Mouse (Mus musculus) liver, postnatal 0 days (tissue): ENCODE results near the gene Paf1. TPM values are rescaled to one million over a fixed set of nuclear protein-coding genes. Genes with fewer than 3 reads are reported as not detected.

Experiments used
- ATAC-seq: fragments of 200-750 bp; cut with Nextera tagmentation; 2 replicates; pipeline ENCODE4 v1.8.0; 2017; ENCODE audit warnings: mild to moderate bottlenecking, moderate library complexity
- DNase-seq: peaks from one replicate; pipeline ENCODE4 v3.0.0-alpha.2; 2016
- H3K27ac ChIP-seq: fragments of 300-500 bp; sonication (generic); 2 replicates; pipeline ENCODE4 v1.5.1; 2014; ENCODE audit warnings: antibody characterized with exemption, moderate library complexity, mild to moderate bottlenecking, low read depth
- H3K27me3 ChIP-seq: fragments of 300-500 bp; sonication (generic); 2 replicates; pipeline ENCODE4 v1.6.1; 2014; ENCODE audit warnings: low read length, control low read depth, mixed read lengths; ENCODE audit not compliant: insufficient read depth
- H3K36me3 ChIP-seq: fragments of 300-500 bp; sonication (generic); replicated peaks from 2 replicates; pipeline ENCODE4 v1.6.1; 2014; ENCODE audit warnings: mild to moderate bottlenecking, control low read depth, low read length, moderate library complexity, mixed read lengths; ENCODE audit not compliant: insufficient read depth
- H3K4me1 ChIP-seq: fragments of 300-500 bp; sonication (generic); 2 replicates; pipeline ENCODE4 v1.6.1; 2014; ENCODE audit warnings: antibody characterized with exemption, mild to moderate bottlenecking, control low read depth; ENCODE audit not compliant: insufficient read depth
- H3K4me2 ChIP-seq: fragments of 300-500 bp; sonication (generic); 2 replicates; pipeline ENCODE4 v1.6.1; 2014; ENCODE audit warnings: low read depth, mild to moderate bottlenecking, low read length, moderate library complexity, mixed read lengths
- H3K4me3 ChIP-seq: fragments of 300-500 bp; sonication (generic); 2 replicates; pipeline ENCODE4 v1.5.1; 2014; ENCODE audit warnings: low read depth, low read length
- H3K9ac ChIP-seq: fragments of 300-500 bp; sonication (generic); replicated peaks from 2 replicates; pipeline ENCODE4 v1.6.1; 2014; ENCODE audit warnings: mild to moderate bottlenecking, moderate library complexity
- H3K9me3 ChIP-seq: fragments of 300-500 bp; sonication (generic); 2 replicates; pipeline ENCODE4 v1.6.1; 2016; ENCODE audit warnings: mild to moderate bottlenecking, control low read depth, low read length, mixed read lengths
- CTCF ChIP-seq: sonication (generic); IDR thresholded peaks from 2 replicates; pipeline ENCODE4 v1.5.1; 2016; ENCODE audit warnings: antibody characterized with exemption, low read depth
- EP300 ChIP-seq: IDR thresholded peaks from 2 replicates; pipeline ENCODE4 v1.6.1; 2016; ENCODE audit warnings: antibody characterized with exemption, low read depth, mild to moderate bottlenecking
- WGBS: fragments of 180-500 bp; shearing (Covaris S2); extraction: QIAGEN DNeasy Blood & Tissue Kit; methylation state at CpG from one replicate; pipeline ENCODE4 v1.1.7; 2014; ENCODE audit not compliant: insufficient replicate concordance; 5-methylcytosine and 5-hydroxymethylcytosine counted together
- polyA plus RNA-seq: library from polyadenylated mRNA; unstranded; fragments of >200 nt; fragmentation: Nextera tagmentation; extraction: Ambion mirVana; gene quantifications from 2 replicates; pipeline ENCODE4 v1.2.1, GENCODE M21; 2015

The Paf1 gene
- polyA plus RNA-seq, 1 experiment from 2014 or later, result 21.1 TPM

DNA sequence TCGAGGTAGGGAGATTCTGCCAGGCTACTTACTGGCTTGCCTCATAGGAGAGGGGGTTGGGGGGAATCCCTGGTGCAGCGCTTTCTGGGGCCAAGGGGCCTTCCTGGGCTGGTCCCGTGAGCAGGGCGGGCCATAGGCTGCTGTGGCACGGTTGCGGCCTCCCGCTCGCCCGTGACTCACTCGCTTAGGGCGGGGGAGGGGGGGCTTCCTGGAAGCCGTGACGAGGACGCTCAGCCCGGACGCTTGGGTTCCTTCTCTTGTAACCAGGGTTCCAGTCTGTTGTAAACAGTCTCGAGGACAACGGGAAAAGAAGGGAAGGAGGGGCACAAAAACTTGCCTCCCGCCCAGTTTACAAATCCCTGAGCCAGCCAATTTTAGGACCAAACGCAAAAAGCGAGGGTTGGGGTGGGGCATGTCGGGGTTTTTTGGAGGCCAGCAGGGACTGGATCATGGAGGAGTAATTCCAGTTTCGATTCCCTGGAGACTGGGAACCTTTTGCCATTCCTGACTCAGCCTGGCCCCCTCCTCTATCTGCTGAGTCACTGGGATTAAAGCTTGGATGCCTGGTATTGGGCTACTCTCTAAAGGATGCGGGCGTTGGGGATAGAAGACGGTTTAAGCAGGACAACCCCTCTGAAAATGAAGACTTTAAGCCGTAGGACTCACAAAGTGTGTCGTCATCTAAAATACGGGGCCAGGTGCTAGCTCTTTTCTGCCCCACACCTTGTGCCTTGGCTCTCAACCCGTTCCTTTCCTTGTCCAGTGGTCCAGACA lies 11.5 kb upstream of the Paf1 start:
- Histone ChIP-seq H3K4me3 (peak overlapping the region; percentile 48), H3K9me3 (no peaks in the 10 kb centered on the region), H3K9ac (peak overlapping the region; percentile 77), H3K4me1 (peaks cover 72% of the 10 kb centered on the region), H3K27ac (peak overlapping the region; percentile 100), H3K36me3 (peaks cover 14% of the 10 kb centered on the region), H3K4me2 (peak overlapping the region; percentile 80), H3K27me3 (no peaks in the 10 kb centered on the region)
- 3% methylated on average over 30 of the region's 30 CpGs for WGBS
- no peak for TF ChIP-seq CTCF
- peak; percentile 93 for TF ChIP-seq EP300
- peak; percentile 24 for ATAC-seq
- peak; percentile 91 for DNase-seq

DNA sequence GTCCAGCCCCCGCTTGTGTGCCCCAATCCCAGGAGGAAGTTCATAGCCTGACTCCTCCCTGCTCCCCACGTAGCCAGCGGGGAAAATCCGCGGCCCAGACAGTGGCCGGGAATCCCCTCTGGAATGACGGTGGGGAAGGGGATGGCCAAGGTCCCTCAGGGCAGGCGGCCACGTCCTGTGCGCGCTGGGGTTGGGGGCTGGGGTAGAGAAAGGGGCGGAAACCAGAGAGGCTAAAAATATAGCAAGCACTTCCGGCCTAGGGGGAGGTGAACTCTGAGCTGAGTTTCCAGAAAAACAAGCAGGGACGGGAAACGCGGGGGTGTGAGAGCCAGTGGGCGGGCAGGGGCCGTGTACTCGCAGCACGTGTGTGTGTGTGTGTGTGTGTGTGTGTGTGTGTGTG lies 10.8 kb upstream of the Paf1 start:
- Histone ChIP-seq H3K4me2 (peak overlapping the region; percentile 80), H3K9ac (peak overlapping the region; percentile 77), H3K9me3 (no peaks in the 10 kb centered on the region), H3K4me3 (peak overlapping the region; percentile 48), H3K27ac (peak overlapping the region; percentile 100), H3K36me3 (peaks cover 13% of the 10 kb centered on the region), H3K4me1 (peaks cover 70% of the 10 kb centered on the region), H3K27me3 (no peaks in the 10 kb centered on the region)
- peak; percentile 26 for ATAC-seq
- TF ChIP-seq EP300, result peak; percentile 79
- no peak for TF ChIP-seq CTCF
- under 1% methylated on average over 17 of the region's 20 CpGs for WGBS
- DNase-seq, result peak; percentile 88

DNA sequence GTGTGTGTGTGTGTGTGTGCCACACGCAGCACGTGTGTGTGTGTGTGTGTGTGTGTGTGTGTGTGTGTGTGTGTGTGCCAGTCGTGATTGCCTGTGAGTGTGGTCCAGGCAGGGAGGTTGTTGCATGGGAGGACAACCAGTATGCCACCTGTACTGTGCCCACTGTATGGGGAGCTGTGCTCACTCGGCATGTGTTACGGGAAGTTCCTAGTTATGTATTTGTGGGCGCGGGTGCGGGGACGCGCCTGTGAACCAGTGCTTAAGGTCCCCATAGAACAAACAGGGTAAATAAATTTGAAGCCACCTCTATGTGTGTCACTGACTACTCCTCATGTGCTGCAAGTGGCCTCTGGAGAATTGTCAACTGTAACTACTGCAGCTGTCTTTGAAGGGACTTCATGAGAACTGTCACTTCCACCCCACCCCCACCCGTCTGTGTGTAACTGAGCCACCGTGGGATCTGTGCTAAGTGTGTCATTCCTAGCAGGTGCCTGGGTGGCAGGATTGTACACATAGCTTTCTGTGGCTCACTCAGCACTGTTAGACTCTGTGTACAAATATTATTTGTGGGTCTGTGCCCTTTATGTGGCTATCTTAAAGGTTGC lies 10.3 kb upstream of the Paf1 start:
- Histone ChIP-seq H3K4me1 (peaks cover 70% of the 10 kb centered on the region), H3K27ac (peak overlapping the region; percentile 100), H3K4me3 (peak overlapping the region; percentile 48), H3K4me2 (peak overlapping the region; percentile 80), H3K9me3 (no peaks in the 10 kb centered on the region), H3K9ac (peak overlapping the region; percentile 77), H3K27me3 (no peaks in the 10 kb centered on the region), H3K36me3 (peaks cover 8% of the 10 kb centered on the region)
- whole genome bisulfite sequencing, result 6% methylated on average over 11 of the region's 12 CpGs
- ATAC-seq, result peak; percentile 5
- peak; percentile 70 for DNase-seq
- TF ChIP-seq EP300 (no peak), CTCF (no peak)

DNA sequence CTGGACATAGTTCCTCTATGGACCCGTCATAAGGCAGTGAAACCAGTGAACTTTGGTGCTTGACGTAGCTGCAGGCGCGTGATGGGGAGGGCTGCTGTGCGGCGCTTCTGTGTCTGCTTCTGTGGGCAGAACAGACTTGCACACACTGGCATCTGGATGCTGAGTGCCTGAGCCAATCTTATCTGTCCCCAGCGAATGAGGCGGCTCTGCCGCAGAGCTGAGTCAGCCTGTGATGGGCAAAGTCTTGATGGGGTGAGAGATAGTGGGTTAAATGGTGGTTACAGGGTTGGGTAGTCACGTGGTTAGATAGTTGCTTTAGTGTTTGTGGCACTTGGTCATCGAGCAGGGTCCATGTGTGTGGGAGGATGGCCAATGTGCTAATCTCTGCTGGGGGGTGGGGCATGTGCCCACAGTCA lies 9.8 kb upstream of the Paf1 start:
- no peaks in the 10 kb centered on the region for H3K9me3 ChIP-seq
- no peaks in the 10 kb centered on the region for H3K27me3 ChIP-seq
- peaks cover 3% of the 10 kb centered on the region for H3K36me3 ChIP-seq
- ATAC-seq (peak; percentile 65), DNase-seq (peak; percentile 85)
- peak overlapping the region; percentile 100 for H3K27ac ChIP-seq
- peak overlapping the region; percentile 77 for H3K9ac ChIP-seq
- H3K4me2 ChIP-seq, result peak overlapping the region; percentile 80
- TF ChIP-seq CTCF (no peak), EP300 (peak; percentile 86)
- 2% methylated on average over 11 of the region's 11 CpGs for WGBS
- peaks cover 67% of the 10 kb centered on the region for H3K4me1 ChIP-seq
- peak overlapping the region; percentile 48 for H3K4me3 ChIP-seq

DNA sequence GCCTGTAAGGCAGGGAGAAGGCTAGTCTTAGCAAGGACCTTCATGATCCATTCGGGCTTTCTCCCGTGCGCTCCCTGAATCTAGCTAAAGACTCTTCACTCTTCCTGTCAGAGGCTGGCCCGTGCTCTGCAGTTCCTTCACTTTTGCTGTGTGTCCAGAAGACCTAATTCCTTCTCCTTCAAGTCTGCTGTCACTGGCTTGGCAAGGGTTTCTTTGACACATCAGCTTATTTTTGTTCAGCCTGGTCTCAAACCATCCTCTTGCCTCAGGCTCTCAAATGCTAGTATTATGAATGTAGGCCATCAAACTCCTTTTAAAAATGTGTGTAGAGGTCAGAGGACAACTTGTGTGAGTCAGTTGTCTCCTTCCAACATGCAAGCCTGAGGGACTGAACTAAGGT lies 9.1 kb upstream of the Paf1 start:
- H3K36me3 ChIP-seq, result peaks cover 5% of the 10 kb centered on the region
- 65% methylated on average over 4 of the region's 4 CpGs for WGBS
- H3K27ac ChIP-seq, result peak overlapping the region; percentile 100
- H3K4me3 ChIP-seq, result no peak overlapping the region
- peak overlapping the region; percentile 80 for H3K4me2 ChIP-seq
- no peaks in the 10 kb centered on the region for H3K9me3 ChIP-seq
- ATAC-seq (no peak), DNase-seq (no peak)
- peaks cover 65% of the 10 kb centered on the region for H3K4me1 ChIP-seq
- H3K27me3 ChIP-seq, result no peaks in the 10 kb centered on the region
- peak overlapping the region; percentile 77 for H3K9ac ChIP-seq
- TF ChIP-seq CTCF (no peak), EP300 (no peak)

DNA sequence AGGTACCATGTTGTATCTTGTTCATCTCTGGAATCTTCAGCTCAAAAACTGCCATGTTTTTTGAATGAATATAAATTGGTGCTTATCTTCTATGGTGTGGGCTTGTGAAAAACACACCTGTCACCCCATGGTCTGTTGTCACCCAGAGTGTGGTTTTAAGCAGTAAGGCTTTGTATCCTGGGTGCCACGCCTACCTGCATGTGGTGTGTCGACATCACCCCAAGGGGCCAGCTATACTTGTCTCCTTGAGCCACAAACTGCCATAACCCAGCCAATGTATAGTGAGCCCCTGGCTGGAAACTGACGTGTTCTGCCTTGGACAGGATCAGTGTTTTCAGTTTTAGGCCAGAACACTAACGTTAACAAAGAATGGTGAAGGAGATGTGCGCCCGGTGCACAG lies 8.6 kb upstream of the Paf1 start:
- DNase-seq, result peak; percentile 49
- WGBS, result 60% methylated on average over 6 of the region's 6 CpGs
- Histone ChIP-seq H3K27ac (peak overlapping the region; percentile 100), H3K4me3 (no peak overlapping the region), H3K27me3 (no peaks in the 10 kb centered on the region), H3K36me3 (peaks cover 7% of the 10 kb centered on the region), H3K9me3 (no peaks in the 10 kb centered on the region), H3K4me1 (peaks cover 65% of the 10 kb centered on the region), H3K4me2 (no peak overlapping the region), H3K9ac (no peak overlapping the region)
- TF ChIP-seq CTCF, result no peak
- no peak for TF ChIP-seq EP300
- no peak for ATAC-seq
